ENCODE assay signal across 6 mouse cellular contexts in the genomic region with DNA sequence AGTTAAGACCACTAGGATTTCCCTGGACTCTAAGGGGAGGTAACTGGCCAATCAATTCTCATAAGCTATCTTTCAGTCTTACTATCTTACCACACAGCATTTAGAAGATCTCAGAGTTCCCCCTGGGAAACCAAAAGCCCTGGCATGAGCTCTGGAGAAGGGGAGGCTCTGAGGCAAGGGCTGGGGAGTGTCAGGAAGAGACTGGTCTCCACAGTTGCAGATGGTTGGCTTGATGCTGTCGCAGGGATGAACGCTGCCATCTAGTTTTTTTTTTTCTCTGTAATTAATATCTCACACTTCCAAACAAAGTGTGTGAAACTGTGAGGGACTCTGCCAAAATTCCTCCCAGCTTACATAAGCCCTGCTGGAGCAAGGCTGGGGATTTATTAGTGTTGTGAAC. TPM values are rescaled to one million over a fixed set of nuclear protein-coding genes. Genes with fewer than 3 reads are reported as not detected.
ATAC-seq lines count a peak whose summit lies in the region.
"Not testable (repeated sequence)": the region's sequence is repeated elsewhere in the genome, so short reads cannot be mapped to it uniquely, and the experiment has no call there.
"Had no signal": no experiment of that assay in that cellular context is flagged by ENCODE, and none has a peak within 500 bp of the region (broad histone marks: within the 10 kb centered on the region; RNA-seq: fewer than 3 reads in every experiment).

No protein-coding gene starts in this region.

- H3K4me1 ChIP-seq in forebrain, embryonic 16.5 days (replicated peaks; ENCODE audit: control insufficient read depth, insufficient read depth, low read length); lung, embryonic 16.5 days (replicated peaks; ENCODE audit: control insufficient read depth, insufficient read depth, low read length); stomach, embryonic 16.5 days (ENCODE audit: control insufficient read depth, insufficient read depth, low read length): not testable (repeated sequence)

- not testable (repeated sequence) for H3K9ac ChIP-seq in forebrain, embryonic 16.5 days (replicated peaks; ENCODE audit: low read depth, low read length); lung, embryonic 16.5 days (ENCODE audit: low read length); stomach, embryonic 16.5 days (ENCODE audit: low read length)

- H3K9me3 ChIP-seq in forebrain, embryonic 16.5 days (ENCODE audit: control insufficient read depth, low read length); lung, embryonic 16.5 days (ENCODE audit: control insufficient read depth, low read length); stomach, embryonic 16.5 days (replicated peaks; ENCODE audit: control insufficient read depth, low read length): not testable (repeated sequence)

- ATAC-seq in forebrain, embryonic 16.5 days = 0 out of 2 replicates have a peak, but pooled peaks have one; percentile 20
- ATAC-seq in frontal cortex, adult (ENCODE audit: low TSS enrichment) = peak; percentile 68
- ATAC-seq in lung, embryonic 16.5 days (ENCODE audit: low read depth) = peak; percentile 54; the same call in 1 of the 2 replicates
- peak; percentile 10; the same call in 1 of the 2 replicates for ATAC-seq in stomach, embryonic 16.5 days (ENCODE audit: insufficient read depth, low FRiP score)

- not testable (repeated sequence) for H3K4me2 ChIP-seq in forebrain, embryonic 16.5 days (ENCODE audit: low read length); lung, embryonic 16.5 days (ENCODE audit: low read depth, low read length); stomach, embryonic 16.5 days (ENCODE audit: low read depth, low read length)

- no CpG with 5 or more reads among the region's 2 CpGs for WGBS in forebrain, embryonic 16.5 days
- WGBS in lung, embryonic 16.5 days = no CpG with 5 or more reads among the region's 2 CpGs
- no CpG with 5 or more reads among the region's 2 CpGs for WGBS in stomach, embryonic 16.5 days

- H3K27ac ChIP-seq in forebrain, embryonic 16.5 days (ENCODE audit: low read length); lung, embryonic 16.5 days (ENCODE audit: low read length); stomach, embryonic 16.5 days (ENCODE audit: low read length): not testable (repeated sequence)

- H3K4me3 ChIP-seq in forebrain, embryonic 16.5 days (replicated peaks; ENCODE audit: low read length); lung, embryonic 16.5 days (ENCODE audit: low read length); stomach, embryonic 16.5 days (replicated peaks; ENCODE audit: low read length): not testable (repeated sequence)

- H3K36me3 ChIP-seq in forebrain, embryonic 16.5 days (ENCODE audit: control insufficient read depth, insufficient read depth); lung, embryonic 16.5 days (ENCODE audit: control insufficient read depth, insufficient read depth, low read length); stomach, embryonic 16.5 days (ENCODE audit: control insufficient read depth, insufficient read depth, low read length): not testable (repeated sequence)

- not testable (repeated sequence) for H3K27me3 ChIP-seq in forebrain, embryonic 16.5 days (replicated peaks; ENCODE audit: control insufficient read depth, insufficient read depth, low read length); lung, embryonic 16.5 days (ENCODE audit: control insufficient read depth, insufficient read depth, low read depth, low read length); stomach, embryonic 16.5 days (ENCODE audit: control insufficient read depth, insufficient read depth, low read length)

RNA-seq across cellular contexts. Expression of gene Plekhs1, which starts 32.7 kb away (rescaled TPM):
- 0.09 and 0.21 TPM in 2 replicates for polyA plus RNA-seq in forebrain, embryonic 16.5 days (2015; fragmentation: Nextera tagmentation; extraction: Ambion mirVana)
- 0.39 and 0.41 TPM in 2 replicates for polyA plus RNA-seq in lung, embryonic 16.5 days (2015; fragmentation: Nextera tagmentation; extraction: Ambion mirVana)
- 1.1 and 1.3 TPM in 2 replicates for polyA plus RNA-seq in stomach, embryonic 16.5 days (2015; fragmentation: Nextera tagmentation; extraction: Ambion mirVana)
- polyA plus RNA-seq: C2C12, G1E had no signal

RNA-seq across cellular contexts. Expression of gene Dclre1a, which starts 53.9 kb away (rescaled TPM):
- 13.7 and 15.6 TPM in 2 replicates for polyA plus RNA-seq in forebrain, embryonic 16.5 days (2015; fragmentation: Nextera tagmentation; extraction: Ambion mirVana)
- 17.7 and 22.3 TPM in 2 replicates for polyA plus RNA-seq in lung, embryonic 16.5 days (2015; fragmentation: Nextera tagmentation; extraction: Ambion mirVana)
- 20.6 TPM in 2 replicates for polyA plus RNA-seq in stomach, embryonic 16.5 days (2015; fragmentation: Nextera tagmentation; extraction: Ambion mirVana)

RNA-seq across cellular contexts. Expression of gene Nhlrc2, which starts 53.9 kb away (rescaled TPM):
- 10.6 and 12.4 TPM in 2 replicates for polyA plus RNA-seq in forebrain, embryonic 16.5 days (2015; fragmentation: Nextera tagmentation; extraction: Ambion mirVana)
- polyA plus RNA-seq in lung, embryonic 16.5 days (2015; fragmentation: Nextera tagmentation; extraction: Ambion mirVana) = 18.4 and 19.8 TPM in 2 replicates
- 14.5 and 17.7 TPM in 2 replicates for polyA plus RNA-seq in stomach, embryonic 16.5 days (2015; fragmentation: Nextera tagmentation; extraction: Ambion mirVana)

Comparison
In these comparisons a context has a peak if more than half of its experiments do, and no peak if none do; other contexts are left out.
1. ATAC-seq: peak in every context shown above with its lines; median percentile 68 in frontal cortex, adult; 54 in lung, embryonic 16.5 days; 20 in forebrain, embryonic 16.5 days; 10 in stomach, embryonic 16.5 days.